Mouse (Mus musculus) brain, adult 2 months (tissue): ENCODE results near the gene Cpne6.
A peak's percentile ranks its signal among the peaks of the same experiment; 100 is the strongest.

Source experiments
- DNase-seq: peaks from one replicate; pipeline ENCODE4 v3.0.0; 2011; ENCODE audit warnings: low read depth, low spot score

Cpne6 gene

GRCm38 (mm10) chr14:55510125-55510731, at the start of gene Cpne6:
TSS of gene Cpne6 (plus strand) at chr14:55510445.
- peak; percentile 83 for DNase-seq

- no peak for DNase-seq
These were observed 48.5 kb upstream of the Cpne6 start for GRCm38 (mm10) chr14:55461757-55462156.

GRCm38 (mm10) chr14:55466481-55466880, 43.8 kb upstream of the Cpne6 start:
- no peak for DNase-seq

- DNase-seq: peak; percentile 66
These were observed 43.1 kb upstream of the Cpne6 start for GRCm38 (mm10) chr14:55467108-55467507.

GRCm38 (mm10) chr14:55468301-55468741, 41.9 kb upstream of the Cpne6 start:
- DNase-seq: no peak

GRCm38 (mm10) chr14:55469041-55469440, 41.2 kb upstream of the Cpne6 start:
- no peak for DNase-seq

- no peak for DNase-seq
These were observed 40.4 kb upstream of the Cpne6 start for GRCm38 (mm10) chr14:55469821-55470220.

- DNase-seq: no peak
These were observed 39.4 kb upstream of the Cpne6 start for GRCm38 (mm10) chr14:55470806-55471205.

- DNase-seq: no peak
These were observed 34.6 kb upstream of the Cpne6 start for GRCm38 (mm10) chr14:55475654-55476053.

GRCm38 (mm10) chr14:55477421-55477820, 32.8 kb upstream of the Cpne6 start:
- DNase-seq: no peak

- DNase-seq: no peak
These were observed 32.4 kb upstream of the Cpne6 start for GRCm38 (mm10) chr14:55477829-55478228.

- DNase-seq: peak; percentile 92
These were observed 31.3 kb upstream of the Cpne6 start, which contains the start of gene Dhrs4 for GRCm38 (mm10) chr14:55478651-55479599. TSS of gene Dhrs4 (plus strand) at chr14:55478758.

- DNase-seq: no peak
These were observed 30.6 kb upstream of the Cpne6 start for GRCm38 (mm10) chr14:55479629-55480028.

GRCm38 (mm10) chr14:55484430-55485085, 25.7 kb upstream of the Cpne6 start:
- DNase-seq: no peak

- no peak for DNase-seq
These were observed 23.4 kb upstream of the Cpne6 start for GRCm38 (mm10) chr14:55486836-55487235.

- peak; percentile 96 for DNase-seq
These were observed 19.7 kb upstream of the Cpne6 start, which contains the start of gene Carmil3 for GRCm38 (mm10) chr14:55490361-55491201. TSS of gene Carmil3 (plus strand) at chr14:55490651.

GRCm38 (mm10) chr14:55491291-55491833, 18.9 kb upstream of the Cpne6 start:
- peak; percentile 84 for DNase-seq

- peak; percentile 63 for DNase-seq
These were observed 18.1 kb upstream of the Cpne6 start for GRCm38 (mm10) chr14:55492103-55492502.

GRCm38 (mm10) chr14:55495509-55496240, 14.6 kb upstream of the Cpne6 start:
- no peak for DNase-seq
